Mouse (Mus musculus): Measurements from ENCODE around the gene Angel1. TPM values are rescaled to one million over a fixed set of nuclear protein-coding genes. Genes with fewer than 3 reads are reported as not detected.

Gene Angel1
- polyA plus RNA-seq, 1 experiment: 10.5 TPM

DNA sequence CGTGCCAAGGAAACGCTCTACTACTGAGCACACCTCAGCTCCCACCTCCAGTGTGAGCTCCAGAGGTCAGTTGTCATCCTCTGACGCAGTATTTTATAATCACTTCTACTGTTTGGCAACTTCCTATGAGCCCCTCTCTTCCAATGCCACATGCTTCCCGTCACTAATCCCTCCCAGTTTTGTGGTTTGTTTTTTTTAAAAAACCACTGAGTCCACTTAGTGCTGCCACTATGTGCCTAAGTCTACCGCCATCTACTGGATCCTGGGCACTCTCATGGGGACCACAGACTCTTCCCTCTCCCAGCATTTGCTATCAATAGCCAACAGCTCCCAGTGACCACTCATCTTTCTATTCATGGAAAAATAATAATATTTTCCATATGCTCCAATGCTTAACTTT, 12.2 kb downstream of the Angel1 start:
- Histone ChIP-seq H3K27ac (ENCODE audit: insufficient read depth, low read length) (no peak overlapping the region), H3K4me3 (ENCODE audit: insufficient read depth, low read length) (no peak overlapping the region), H3K4me1 (ENCODE audit: control insufficient read depth, insufficient read depth, low read length) (no peaks in the 10 kb centered on the region; the same call in 1 of the 2 replicates)
- TF ChIP-seq POLR2A (IDR thresholded peaks at IDR 0.05; ENCODE audit: extremely low read depth, insufficient read depth, low read length): no peak
- TF ChIP-seq CTCF (IDR thresholded peaks at IDR 0.05; ENCODE audit: extremely low read depth, insufficient read depth, low read length): peak; percentile 28; the same call in 1 of the 2 replicates

GRCm38 (mm10) chr12:86705843-86706242, 20.4 kb downstream of the Angel1 start:
- TF ChIP-seq CTCF (IDR thresholded peaks at IDR 0.05; ENCODE audit: extremely low read depth, insufficient read depth, low read length) (no peak), POLR2A (IDR thresholded peaks at IDR 0.05; ENCODE audit: extremely low read depth, insufficient read depth, low read length) (no peak)
- Histone ChIP-seq H3K27ac (ENCODE audit: insufficient read depth, low read length) (no peak overlapping the region), H3K4me3 (ENCODE audit: insufficient read depth, low read length) (no peak overlapping the region), H3K4me1 (ENCODE audit: control insufficient read depth, insufficient read depth, low read length) (peaks cover 3% of the 10 kb centered on the region; the same call in 1 of the 2 replicates)

GRCm38 (mm10) chr12:86702690-86703089, 23.6 kb downstream of the Angel1 start:
- no peak overlapping the region for H3K4me3 ChIP-seq (ENCODE audit: insufficient read depth, low read length)
- no peak overlapping the region for H3K27ac ChIP-seq (ENCODE audit: insufficient read depth, low read length)
- H3K4me1 ChIP-seq (ENCODE audit: control insufficient read depth, insufficient read depth, low read length): peaks cover 8% of the 10 kb centered on the region; the same call in 1 of the 2 replicates
- TF ChIP-seq CTCF (IDR thresholded peaks at IDR 0.05; ENCODE audit: extremely low read depth, insufficient read depth, low read length): no peak
- TF ChIP-seq POLR2A (IDR thresholded peaks at IDR 0.05; ENCODE audit: extremely low read depth, insufficient read depth, low read length): no peak

- Histone ChIP-seq H3K4me3 (ENCODE audit: insufficient read depth, low read length) (no peak overlapping the region), H3K4me1 (ENCODE audit: control insufficient read depth, insufficient read depth, low read length) (peaks cover 8% of the 10 kb centered on the region; the same call in 1 of the 2 replicates), H3K27ac (ENCODE audit: insufficient read depth, low read length) (peak overlapping the region; percentile 73; the same call in 1 of the 2 replicates)
- TF ChIP-seq CTCF (IDR thresholded peaks at IDR 0.05; ENCODE audit: extremely low read depth, insufficient read depth, low read length): no peak
- TF ChIP-seq POLR2A (IDR thresholded peaks at IDR 0.05; ENCODE audit: extremely low read depth, insufficient read depth, low read length): no peak
Measured at GRCm38 (mm10) chr12:86701491-86701890, 24.8 kb downstream of the Angel1 start.

DNA sequence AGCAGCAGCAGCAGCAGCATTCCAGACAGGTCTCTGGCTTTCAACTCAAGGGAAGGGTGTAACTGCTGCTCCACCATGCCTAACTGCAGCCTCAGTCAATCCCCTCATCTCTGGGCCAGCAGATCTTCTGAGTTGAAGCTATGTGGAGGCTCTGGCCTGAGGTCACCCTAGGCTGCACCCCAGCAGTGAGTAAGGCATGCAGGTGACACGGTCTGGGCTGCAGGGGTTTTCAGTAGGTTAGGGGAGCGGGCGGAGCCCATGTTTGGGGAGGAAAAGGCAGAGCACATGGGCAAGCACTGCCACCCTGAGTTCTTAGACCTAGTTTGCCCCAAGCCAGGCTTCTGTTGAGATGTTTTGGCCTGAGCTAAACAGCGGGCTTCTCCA, 25.3 kb downstream of the Angel1 start:
- TF ChIP-seq POLR2A (IDR thresholded peaks at IDR 0.05; ENCODE audit: extremely low read depth, insufficient read depth, low read length) (no peak), CTCF (IDR thresholded peaks at IDR 0.05; ENCODE audit: extremely low read depth, insufficient read depth, low read length) (no peak)
- no peak overlapping the region for H3K4me3 ChIP-seq (ENCODE audit: insufficient read depth, low read length)
- peaks cover 8% of the 10 kb centered on the region; the same call in 1 of the 2 replicates for H3K4me1 ChIP-seq (ENCODE audit: control insufficient read depth, insufficient read depth, low read length)
- peak overlapping the region; percentile 73 for H3K27ac ChIP-seq (ENCODE audit: insufficient read depth, low read length)

GRCm38 (mm10) chr12:86699965-86700926, 26.0 kb downstream of the Angel1 start:
- no peak overlapping the region for H3K4me3 ChIP-seq (ENCODE audit: insufficient read depth, low read length)

GRCm38 (mm10) chr12:86698537-86698936, 27.7 kb downstream of the Angel1 start:
- no peak overlapping the region for H3K4me3 ChIP-seq (ENCODE audit: insufficient read depth, low read length)
- peak overlapping the region; percentile 31 for H3K27ac ChIP-seq (ENCODE audit: insufficient read depth, low read length)
- H3K4me1 ChIP-seq (ENCODE audit: control insufficient read depth, insufficient read depth, low read length): peaks cover 8% of the 10 kb centered on the region; the same call in 1 of the 2 replicates
- TF ChIP-seq POLR2A (IDR thresholded peaks at IDR 0.05; ENCODE audit: extremely low read depth, insufficient read depth, low read length) (no peak), CTCF (IDR thresholded peaks at IDR 0.05; ENCODE audit: extremely low read depth, insufficient read depth, low read length) (no peak)

More at GRCm38 (mm10) chr12:86699965-86700926, 26.0 kb downstream of the Angel1 start:
- H3K27ac ChIP-seq (ENCODE audit: insufficient read depth, low read length): peak overlapping the region; percentile 73
- TF ChIP-seq CTCF (IDR thresholded peaks at IDR 0.05; ENCODE audit: extremely low read depth, insufficient read depth, low read length): no peak
- TF ChIP-seq POLR2A (IDR thresholded peaks at IDR 0.05; ENCODE audit: extremely low read depth, insufficient read depth, low read length): peak; percentile 59
- H3K4me1 ChIP-seq (ENCODE audit: control insufficient read depth, insufficient read depth, low read length): peaks cover 8% of the 10 kb centered on the region; the same call in 1 of the 2 replicates

GRCm38 (mm10) chr12:86697996-86698395, 28.3 kb downstream of the Angel1 start:
- Histone ChIP-seq H3K4me3 (ENCODE audit: insufficient read depth, low read length) (no peak overlapping the region), H3K4me1 (ENCODE audit: control insufficient read depth, insufficient read depth, low read length) (peaks cover 8% of the 10 kb centered on the region; the same call in 1 of the 2 replicates), H3K27ac (ENCODE audit: insufficient read depth, low read length) (peak overlapping the region; percentile 31; the same call in 1 of the 2 replicates)
- TF ChIP-seq CTCF (IDR thresholded peaks at IDR 0.05; ENCODE audit: extremely low read depth, insufficient read depth, low read length): no peak

GRCm38 (mm10) chr12:86694441-86694840, 31.8 kb downstream of the Angel1 start:
- H3K4me1 ChIP-seq (ENCODE audit: control insufficient read depth, insufficient read depth, low read length): peaks cover 9% of the 10 kb centered on the region; the same call in 1 of the 2 replicates
- no peak overlapping the region for H3K4me3 ChIP-seq (ENCODE audit: insufficient read depth, low read length)
- TF ChIP-seq CTCF (IDR thresholded peaks at IDR 0.05; ENCODE audit: extremely low read depth, insufficient read depth, low read length) (no peak), POLR2A (IDR thresholded peaks at IDR 0.05; ENCODE audit: extremely low read depth, insufficient read depth, low read length) (no peak)
- 0 out of 2 replicates have a peak overlapping the region, but pooled peaks have one; percentile 14 for H3K27ac ChIP-seq (ENCODE audit: insufficient read depth, low read length)
